Mouse (Mus musculus): Measurements from ENCODE around the gene Robo2. TPM values are rescaled to one million over a fixed set of nuclear protein-coding genes. Genes with fewer than 3 reads are reported as not detected.
"Not testable (repeated sequence)": the region's sequence is repeated elsewhere in the genome, so short reads cannot be mapped to it uniquely, and the experiment has no call there.

The Robo2 gene
- polyA plus RNA-seq, 3 experiments from 2014 or later, result 0.18 to 0.19 TPM; not detected in 1

DNA sequence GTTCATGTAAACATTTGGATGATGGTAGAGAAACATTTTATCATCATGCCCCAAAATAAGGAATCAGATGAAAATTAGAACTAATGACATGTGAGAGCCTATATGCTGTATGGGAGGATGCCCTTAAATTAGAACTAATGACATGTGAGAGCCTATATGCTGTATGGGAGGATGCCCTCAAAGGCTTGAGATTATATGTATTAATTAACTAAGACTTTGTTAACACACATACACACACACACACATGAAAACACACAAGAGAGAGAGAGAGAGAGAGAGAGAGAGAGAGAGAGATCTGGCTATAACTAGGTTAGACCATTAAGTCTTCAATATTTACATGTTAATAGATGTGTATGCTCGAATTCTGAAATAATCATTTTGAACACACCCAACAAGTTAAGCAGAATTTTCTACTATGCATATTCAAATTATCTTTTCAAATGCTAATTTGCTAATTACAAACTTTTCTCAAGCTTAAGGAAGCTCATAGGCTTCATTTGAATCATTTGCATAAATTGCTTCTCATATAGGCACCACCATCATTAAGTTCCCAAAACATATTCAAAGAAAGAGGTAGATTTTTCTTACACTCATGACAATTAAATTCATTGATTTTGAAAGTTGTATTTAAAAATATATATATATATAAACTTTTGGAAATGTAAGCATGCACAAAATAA lies 211.5 kb downstream of the Robo2 start:
- ATAC-seq, result no peak

DNA sequence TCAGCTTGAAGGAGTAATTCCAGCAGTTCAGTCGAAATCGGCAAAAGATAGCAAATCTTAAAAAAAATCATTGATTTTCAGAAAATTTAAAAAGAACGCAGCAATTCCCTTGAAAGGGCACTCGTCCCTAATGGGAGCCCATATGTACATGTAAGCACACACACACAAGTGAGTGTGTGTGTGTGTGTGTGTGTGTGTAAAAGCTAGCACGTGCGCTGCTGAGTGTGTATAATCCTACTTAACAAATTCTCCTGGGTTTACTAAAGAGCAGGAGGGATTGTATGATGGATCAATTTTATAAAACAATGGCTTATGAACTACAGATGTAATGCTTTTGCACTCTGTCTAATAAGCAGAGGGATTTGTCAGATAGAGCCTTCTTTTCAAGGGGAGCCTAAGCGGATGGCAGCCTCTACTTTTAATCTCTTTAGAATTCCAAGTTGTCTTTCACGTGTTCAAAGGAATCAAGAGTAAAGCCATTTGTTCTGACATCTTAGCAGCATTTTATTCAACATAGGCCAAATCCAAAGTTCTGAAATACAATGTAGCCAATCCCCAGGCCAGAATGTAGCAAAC lies 218.6 kb downstream of the Robo2 start:
- ATAC-seq, result no peak

DNA sequence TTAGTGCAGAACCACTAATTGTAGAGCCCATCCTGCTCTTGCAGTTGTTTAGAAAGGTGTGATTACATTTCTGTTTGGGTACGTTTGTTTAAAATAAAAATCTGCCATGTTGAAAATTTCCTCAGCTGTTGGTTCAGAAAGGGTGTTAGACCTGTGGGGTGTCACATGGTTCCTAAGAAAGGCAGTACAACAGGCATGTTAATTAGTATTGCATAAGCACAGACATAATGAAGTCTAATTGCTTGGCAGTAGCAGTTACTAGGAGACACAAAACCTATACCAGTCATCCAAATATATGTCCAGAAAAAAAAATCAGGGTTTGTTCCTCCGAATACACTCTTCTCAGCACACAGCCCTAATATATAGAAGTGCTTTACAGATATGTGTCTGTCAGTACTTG lies 220.0 kb downstream of the Robo2 start:
- ATAC-seq, result no peak

GRCm38 (mm10) chr16:74182509-74183113 lies 229.0 kb downstream of the Robo2 start:
- ATAC-seq, result no peak

DNA sequence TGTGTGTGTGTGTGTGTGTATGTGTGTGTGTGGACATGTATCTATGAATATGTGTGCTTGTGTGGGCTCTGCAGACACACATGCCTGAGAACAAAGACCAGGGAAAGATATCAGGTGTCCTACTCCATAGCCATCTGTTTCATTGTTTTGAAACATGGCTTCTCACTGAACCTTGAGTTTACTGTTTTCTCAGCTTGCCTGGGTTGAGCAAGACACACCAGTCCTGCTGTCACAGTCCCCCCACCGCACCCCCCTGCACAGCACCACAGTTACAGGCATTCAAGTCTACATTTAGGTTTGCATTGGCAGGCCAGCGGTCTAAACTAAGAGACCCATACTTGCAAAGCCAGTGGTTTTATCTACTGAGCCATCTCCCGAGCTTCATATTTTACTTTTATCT lies 239.0 kb downstream of the Robo2 start:
- no peak for ATAC-seq

DNA sequence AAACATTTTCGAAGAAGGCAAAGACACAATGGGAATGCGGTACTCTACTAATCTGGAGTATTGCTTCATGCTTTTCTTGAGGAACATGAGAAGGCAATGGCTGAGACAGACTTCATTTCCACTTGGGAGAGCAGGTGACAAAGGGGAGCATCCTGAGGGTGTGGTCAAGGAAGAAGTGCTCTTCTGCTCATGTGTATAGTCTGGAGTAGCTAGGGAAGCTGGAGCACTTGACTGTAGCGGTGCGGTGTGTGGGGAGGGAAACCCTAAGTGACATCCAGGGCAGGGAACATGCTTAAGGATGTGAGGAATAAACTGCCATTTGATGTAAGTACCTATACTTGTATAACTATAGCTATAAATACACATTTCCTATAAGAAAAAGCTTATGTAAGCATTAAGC lies 242.0 kb downstream of the Robo2 start:
- ATAC-seq, result no peak

DNA sequence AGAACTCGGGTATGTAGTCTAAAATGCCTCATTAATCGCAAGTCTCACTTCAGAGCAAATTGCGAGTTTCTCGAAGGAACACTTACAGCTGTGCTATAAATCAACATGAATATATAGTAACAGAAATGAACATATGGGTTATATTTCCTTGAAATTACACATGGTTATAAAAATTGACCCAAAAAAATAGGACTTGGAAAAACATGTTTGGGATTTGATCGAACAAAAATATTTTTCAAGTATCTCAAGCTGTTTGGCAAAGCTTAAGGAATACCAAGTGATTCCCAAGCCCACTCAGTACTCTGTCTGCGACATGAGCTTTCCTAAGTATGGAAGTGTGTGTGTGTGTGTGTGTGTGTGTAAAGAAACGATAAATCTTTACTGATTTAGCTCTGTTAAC lies 242.5 kb downstream of the Robo2 start:
- no peak for ATAC-seq

DNA sequence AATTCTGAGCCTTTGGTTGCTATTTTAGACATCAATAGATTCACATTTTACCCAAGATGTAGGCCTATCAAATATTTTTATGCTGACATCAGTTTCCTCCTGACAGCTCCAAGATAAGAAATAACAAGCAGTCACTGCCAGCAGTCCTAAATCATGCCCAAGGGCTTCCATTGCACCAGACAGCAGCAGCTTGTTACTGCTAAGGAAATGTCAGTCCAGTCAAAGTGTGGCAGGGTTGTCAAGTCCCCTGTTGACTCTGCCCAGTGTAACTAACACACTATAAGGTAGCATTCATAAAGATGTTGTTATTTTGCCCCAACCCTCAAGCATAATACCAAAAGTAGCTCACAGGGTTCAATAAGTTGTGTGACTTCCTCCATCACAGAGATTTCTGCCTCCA lies 243.8 kb downstream of the Robo2 start:
- ATAC-seq, result no peak

GRCm38 (mm10) chr16:74162041-74162440 lies 249.6 kb downstream of the Robo2 start:
- ATAC-seq, result no peak

GRCm38 (mm10) chr16:74159189-74159588 lies 252.4 kb downstream of the Robo2 start:
- no peak for ATAC-seq

DNA sequence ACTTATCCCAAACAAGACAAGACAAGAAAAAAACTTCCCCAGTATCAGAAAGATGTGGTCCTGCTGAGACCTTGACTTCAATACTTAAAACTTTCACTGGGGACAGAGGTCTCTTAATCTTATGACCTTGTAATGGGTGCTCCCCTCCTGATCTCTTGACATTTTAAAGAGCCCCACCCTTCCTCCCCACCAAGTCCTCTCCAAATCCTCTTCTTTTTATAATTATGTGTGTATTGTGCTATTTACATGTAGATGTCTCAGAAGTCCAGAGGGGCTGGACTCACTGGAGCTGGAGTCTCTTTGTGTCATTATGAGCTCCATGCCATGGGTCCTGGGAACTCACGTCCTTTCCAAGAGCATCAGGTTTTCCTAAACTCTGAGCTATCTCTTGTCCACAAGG lies 275.4 kb downstream of the Robo2 start:
- no peak for ATAC-seq

- ATAC-seq, result no peak
Measured at GRCm38 (mm10) chr16:74132833-74133232, 278.8 kb downstream of the Robo2 start.

DNA sequence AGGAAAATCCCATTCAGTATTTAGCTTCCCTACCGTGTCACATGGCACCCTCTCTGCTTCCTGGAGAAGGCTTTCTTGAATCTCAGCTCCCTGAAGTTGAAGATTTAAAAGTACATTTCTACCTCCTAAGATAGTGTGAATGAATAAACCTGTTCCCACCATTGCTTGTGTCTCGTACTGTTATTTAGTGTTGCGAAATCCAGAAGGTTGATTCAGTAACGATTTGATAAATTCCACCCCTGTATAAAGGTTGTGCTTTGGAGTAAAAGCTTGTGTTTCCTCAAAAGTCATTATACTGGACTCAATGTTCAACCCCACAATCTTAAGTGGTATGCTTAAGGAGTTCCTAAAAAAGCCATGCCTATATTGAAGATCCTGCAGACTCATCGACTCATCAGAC lies 280.3 kb downstream of the Robo2 start:
- no peak for ATAC-seq

- no peak for ATAC-seq
Measured at GRCm38 (mm10) chr16:74128443-74128983, 283.1 kb downstream of the Robo2 start.

DNA sequence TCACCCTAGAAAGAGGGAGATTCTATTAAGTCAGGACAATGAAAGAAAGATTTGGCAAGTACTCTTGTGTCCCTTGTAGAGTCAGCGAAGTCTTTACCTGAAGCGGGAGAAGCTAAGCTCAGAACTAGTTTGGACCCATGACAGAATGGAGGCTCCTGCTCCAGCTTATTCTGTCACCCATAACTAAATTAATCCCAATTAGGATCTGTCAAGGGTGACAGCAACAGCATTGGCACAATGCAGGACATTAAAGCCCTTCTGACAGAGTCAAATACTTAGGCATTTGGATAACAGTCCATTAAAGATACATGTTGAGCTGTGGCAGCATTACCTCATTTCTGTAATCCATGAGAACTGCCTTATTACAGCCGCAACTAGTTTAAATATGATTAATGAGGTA lies 298.5 kb downstream of the Robo2 start:
- ATAC-seq, result no peak

- ATAC-seq, result no peak
Measured at GRCm38 (mm10) chr16:74111101-74111500, 300.5 kb downstream of the Robo2 start.

DNA sequence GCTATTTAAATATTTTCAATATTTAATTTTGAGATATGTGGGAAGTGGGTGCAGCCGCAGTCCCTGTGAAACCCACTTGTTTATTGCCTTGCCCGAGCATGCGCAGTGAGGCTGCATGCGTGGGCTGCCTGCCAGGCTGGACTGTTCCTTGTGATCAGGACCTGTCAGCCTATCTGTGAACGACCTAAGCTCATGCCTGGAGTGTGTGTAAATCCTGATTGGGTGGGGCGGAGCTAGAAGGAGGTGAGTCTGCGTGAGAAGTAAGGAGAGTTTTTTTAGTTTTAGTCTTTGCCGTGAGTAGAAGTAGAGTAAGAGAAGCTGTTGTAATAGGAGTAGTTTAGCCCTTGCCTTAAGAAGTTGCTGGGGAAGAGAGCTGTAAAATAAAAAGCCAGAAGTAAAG lies 307.2 kb downstream of the Robo2 start:
- ATAC-seq, result not testable (repeated sequence)

DNA sequence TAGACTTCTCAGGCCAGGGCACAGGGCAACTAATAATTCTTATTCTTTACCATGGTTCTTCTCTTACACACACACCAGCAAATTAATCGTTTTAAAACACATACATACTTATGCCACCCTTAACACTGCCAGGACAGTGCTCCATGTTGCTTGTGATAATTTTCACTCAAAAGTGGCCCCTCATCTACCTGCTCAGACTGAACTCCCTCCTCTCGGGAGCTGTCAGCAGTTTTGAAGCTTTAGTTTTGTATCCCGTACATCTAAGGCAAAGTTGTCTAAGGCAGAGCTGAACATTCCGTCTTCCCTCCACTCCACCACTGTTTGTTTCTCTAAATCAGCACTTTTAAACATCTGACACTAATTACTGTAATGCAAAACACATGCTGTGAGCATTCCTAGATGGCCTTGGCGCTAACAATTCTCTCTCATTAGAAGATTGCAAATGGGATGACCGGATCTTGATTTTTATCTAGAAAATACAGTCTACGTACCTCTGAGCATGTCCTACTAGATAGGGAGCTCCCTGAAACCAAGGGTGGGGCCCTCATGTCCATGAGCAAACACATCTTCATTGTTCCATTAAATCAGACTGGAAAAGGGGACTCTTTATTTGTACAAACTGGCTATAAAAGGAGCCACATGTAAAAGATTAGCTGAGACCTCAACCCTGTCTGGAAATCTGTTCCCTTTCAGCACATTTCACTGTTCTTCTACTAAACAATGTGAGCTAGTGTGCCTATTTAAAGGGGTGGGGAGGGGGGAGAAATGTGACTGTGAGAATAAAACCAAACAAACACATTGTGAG lies 318.4 kb downstream of the Robo2 start:
- ATAC-seq, result no peak

- ATAC-seq, result no peak
Measured at GRCm38 (mm10) chr16:74089951-74090350, 321.7 kb downstream of the Robo2 start.

DNA sequence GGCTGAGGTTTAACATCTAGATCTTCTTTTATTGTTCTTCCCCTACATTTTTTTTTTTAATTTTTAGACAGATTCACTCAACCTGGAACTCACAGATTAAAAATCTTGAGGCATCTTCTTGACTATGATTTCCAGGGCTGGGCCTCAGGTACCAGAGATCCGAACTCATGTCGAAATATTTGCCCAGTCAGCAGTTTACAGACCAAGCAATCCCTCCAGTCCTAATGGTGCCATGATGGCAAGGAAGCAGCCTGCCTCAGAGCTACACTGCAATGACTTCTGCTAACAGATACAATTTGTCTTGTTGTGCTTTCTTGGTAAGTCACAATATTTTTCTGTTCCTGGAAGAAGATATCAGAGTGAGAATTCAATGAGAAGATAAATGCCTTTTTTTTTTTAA lies 327.4 kb downstream of the Robo2 start:
- no peak for ATAC-seq

GRCm38 (mm10) chr16:74072671-74073070 lies 339.0 kb downstream of the Robo2 start:
- no peak for ATAC-seq

DNA sequence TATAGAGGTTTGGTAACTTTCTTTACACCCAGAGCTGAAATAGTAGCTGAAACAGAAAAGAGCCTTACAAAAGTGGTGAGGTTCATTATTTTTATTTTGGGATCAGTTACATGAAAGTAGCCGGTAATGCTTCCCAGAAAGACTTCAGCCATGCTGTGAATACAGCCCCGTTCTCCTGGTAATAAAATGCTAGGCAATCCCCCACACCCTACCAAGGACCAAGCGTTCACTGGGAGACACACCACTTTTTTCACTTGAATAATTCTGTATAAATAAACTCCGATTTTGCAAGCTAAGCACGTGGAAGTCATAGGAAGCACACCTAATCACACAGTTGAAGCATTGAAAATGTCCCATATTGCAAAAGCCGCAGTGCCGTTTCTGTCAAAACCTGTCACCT lies 341.0 kb downstream of the Robo2 start:
- no peak for ATAC-seq

DNA sequence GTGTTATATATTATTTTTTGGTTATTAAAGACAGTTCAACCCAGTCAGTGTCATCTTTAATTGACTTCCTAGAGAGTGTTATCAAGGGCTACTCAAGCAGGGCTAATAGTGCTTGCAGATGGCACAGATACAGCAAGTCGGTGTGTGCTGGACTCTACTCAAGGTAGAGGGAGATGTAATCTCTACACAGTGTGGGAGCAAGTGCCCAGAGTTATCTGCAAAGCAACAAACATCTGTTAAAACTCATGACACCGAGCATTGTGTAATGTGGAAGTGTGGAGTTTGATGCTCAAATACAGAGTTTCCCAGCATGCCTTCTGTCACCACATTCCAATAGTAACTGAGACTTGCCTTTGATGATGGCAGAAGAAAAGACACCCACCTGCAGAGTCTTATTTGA lies 345.7 kb downstream of the Robo2 start:
- no peak for ATAC-seq

All from inflammation-experienced regulatory T-cells, adult 6 months (primary cell).